Mouse (Mus musculus) limb, embryonic 11.5 days (tissue): ENCODE data around the gene Arl5a. TPM values are rescaled to one million over a fixed set of nuclear protein-coding genes. Genes with fewer than 3 reads are reported as not detected.

Source experiments
- ATAC-seq: fragments of 200-750 bp; cut with Nextera tagmentation; 2 replicates; pipeline ENCODE4 v1.8.0; 2017; ENCODE audit warnings: low read depth; ENCODE audit not compliant: insufficient number of reproducible peaks, low FRiP score, low TSS enrichment
- DNase-seq: peaks from one replicate; pipeline ENCODE4 v3.0.0-alpha.2; 2015; ENCODE audit warnings: low spot score
- H3K27ac ChIP-seq: fragments of 300-500 bp; sonication (generic); replicated peaks from 2 replicates; pipeline ENCODE4 v1.5.1; 2014; ENCODE audit warnings: low read depth, mild to moderate bottlenecking, low read length
- H3K27me3 ChIP-seq: fragments of 300-500 bp; sonication (generic); 2 replicates; pipeline ENCODE4 v1.6.1; 2014; ENCODE audit warnings: mild to moderate bottlenecking, low read length, mixed read lengths; ENCODE audit not compliant: control insufficient read depth, insufficient read depth
- H3K36me3 ChIP-seq: fragments of 300-500 bp; sonication (generic); 2 replicates; pipeline ENCODE4 v1.6.1; 2014; ENCODE audit warnings: mild to moderate bottlenecking, low read length, moderate library complexity, mixed read lengths; ENCODE audit not compliant: control insufficient read depth, insufficient read depth
- H3K4me1 ChIP-seq: fragments of 300-500 bp; sonication (generic); 2 replicates; pipeline ENCODE4 v1.6.1; 2014; ENCODE audit warnings: low read length, mixed read lengths; ENCODE audit not compliant: control insufficient read depth, insufficient read depth
- H3K4me2 ChIP-seq: fragments of 300-500 bp; sonication (generic); 2 replicates; pipeline ENCODE4 v1.6.1; 2014; ENCODE audit warnings: low read depth, mild to moderate bottlenecking, moderate library complexity; ENCODE audit not compliant: severe bottlenecking
- H3K4me3 ChIP-seq: fragments of 300-500 bp; sonication (generic); 2 replicates; pipeline ENCODE4 v1.5.1; 2014; ENCODE audit warnings: low read depth, low read length
- H3K9ac ChIP-seq: fragments of 300-500 bp; sonication (generic); 2 replicates; pipeline ENCODE4 v1.6.1; 2014; ENCODE audit warnings: mild to moderate bottlenecking, low read length
- H3K9me3 ChIP-seq: fragments of 300-500 bp; sonication (generic); 2 replicates; pipeline ENCODE4 v1.6.1; 2016; ENCODE audit warnings: low read length; ENCODE audit not compliant: control insufficient read depth
- WGBS: fragments of 180-500 bp; shearing (Covaris S2); extraction: QIAGEN DNeasy Blood & Tissue Kit; methylation state at CpG from one replicate; pipeline ENCODE4 v1.1.7; 2014; 5-methylcytosine and 5-hydroxymethylcytosine counted together
- polyA plus RNA-seq: library from polyadenylated mRNA; unstranded; fragments of >200 nt; fragmentation: Nextera tagmentation; extraction: Ambion mirVana; gene quantifications from 2 replicates; pipeline ENCODE4 v1.2.1, GENCODE M21; 2014

The Arl5a gene
- polyA plus RNA-seq = 76.9 and 82.5 TPM in 2 replicates

DNA sequence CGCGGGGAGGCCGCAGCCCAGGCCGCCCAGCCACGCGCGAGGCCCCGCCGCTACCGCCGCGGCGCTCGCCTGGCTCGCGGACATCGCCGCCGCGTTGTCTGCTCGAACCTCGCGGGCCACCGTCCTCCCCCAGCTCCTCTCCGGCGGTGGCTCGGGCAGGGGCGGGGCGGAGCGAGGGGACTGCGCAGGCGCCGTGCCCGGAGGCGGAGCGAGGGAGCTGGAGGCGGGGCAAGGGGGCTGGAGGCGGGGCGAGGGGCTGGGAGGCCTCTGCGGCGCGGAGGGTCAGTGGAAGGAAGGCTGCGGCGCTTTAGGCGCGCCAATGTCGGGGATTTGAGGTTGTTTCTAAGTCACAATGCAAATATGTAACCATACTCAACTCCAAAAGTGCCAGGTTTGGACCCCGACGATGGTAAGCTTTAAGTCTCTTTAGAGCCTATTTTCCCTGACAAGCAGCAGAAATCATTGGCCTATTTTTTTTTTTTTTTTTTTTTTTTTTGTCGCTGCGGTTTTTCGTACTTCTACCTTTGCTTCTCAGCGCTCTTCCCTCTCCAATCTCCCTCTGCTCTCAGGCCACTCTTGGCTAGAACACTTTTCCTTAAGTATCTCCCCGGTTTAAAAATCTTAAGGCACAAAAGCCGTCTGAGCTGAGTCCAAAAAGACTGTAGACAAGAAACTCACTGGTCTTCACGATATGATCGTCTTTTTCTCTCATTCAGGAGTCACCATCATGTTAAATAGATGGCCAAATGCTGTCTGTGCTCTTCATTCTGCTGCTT, at the start of gene Arl5a:
Arl5a (minus strand) TSS at position 155 of the 776 bp plus-strand sequence.
- ATAC-seq (peak; percentile 96), DNase-seq (peak; percentile 97)
- H3K4me3 ChIP-seq = peak within 1 kb of the TSS; percentile 96
- no peaks in the 10 kb centered on the region for H3K9me3 ChIP-seq
- peak within 1 kb of the TSS; percentile 98 for H3K9ac ChIP-seq
- WGBS = under 1% methylated on average over 27 of the region's 57 CpGs
- H3K36me3 ChIP-seq = no peaks in the 10 kb centered on the region
- peaks cover 7% of the 10 kb centered on the region; the same call in 1 of the 2 replicates for H3K4me1 ChIP-seq
- no peaks in the 10 kb centered on the region for H3K27me3 ChIP-seq
- peak within 1 kb of the TSS; percentile 54 for H3K4me2 ChIP-seq
- H3K27ac ChIP-seq = peak within 1 kb of the TSS; percentile 82

DNA sequence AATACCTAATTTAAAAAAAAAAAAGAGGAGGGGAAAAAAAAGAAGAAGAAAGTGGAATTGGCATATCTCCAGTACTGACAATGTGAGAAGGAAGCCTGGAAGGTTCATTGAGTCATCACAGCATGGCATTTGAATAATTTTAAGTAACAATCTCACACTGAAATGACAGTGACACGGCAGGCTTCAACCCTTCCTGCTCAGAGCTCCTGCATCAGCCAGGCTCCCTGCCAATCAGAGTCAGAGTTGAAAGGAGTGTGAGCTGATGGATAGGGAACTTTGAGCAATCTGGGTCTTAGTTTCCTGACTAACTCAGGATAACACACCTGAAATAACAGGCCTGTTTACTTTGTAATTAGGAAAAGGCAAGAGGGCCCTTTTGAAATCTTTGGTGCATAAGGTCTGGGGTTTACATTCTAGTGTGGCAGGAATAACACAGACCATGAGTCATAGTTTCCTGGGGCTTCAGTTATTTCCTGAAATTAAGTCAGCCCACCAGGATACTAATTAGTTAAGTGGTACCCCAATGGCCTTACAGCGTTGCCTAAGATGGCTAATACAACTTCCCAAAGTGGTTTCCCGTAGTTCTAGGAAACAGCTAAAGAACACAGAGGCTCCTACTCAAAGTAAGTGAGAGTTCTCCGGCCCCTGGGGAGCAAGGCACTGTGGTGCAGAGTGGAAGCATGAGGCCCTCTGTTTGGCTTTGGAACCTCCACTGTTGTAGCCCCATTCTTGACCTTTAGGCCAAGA, 47.0 kb upstream of the Arl5a start:
- DNase-seq (peak; percentile 37), ATAC-seq (peak; percentile 65; the same call in 1 of the 2 replicates)
- Histone ChIP-seq H3K9me3 (no peaks in the 10 kb centered on the region), H3K4me1 (no peaks in the 10 kb centered on the region), H3K27me3 (no peaks in the 10 kb centered on the region), H3K9ac (no peak overlapping the region), H3K4me3 (no peak overlapping the region), H3K27ac (no peak overlapping the region), H3K4me2 (no peak overlapping the region), H3K36me3 (no peaks in the 10 kb centered on the region)
- WGBS = 17% methylated on average over 4 of the region's 4 CpGs

DNA sequence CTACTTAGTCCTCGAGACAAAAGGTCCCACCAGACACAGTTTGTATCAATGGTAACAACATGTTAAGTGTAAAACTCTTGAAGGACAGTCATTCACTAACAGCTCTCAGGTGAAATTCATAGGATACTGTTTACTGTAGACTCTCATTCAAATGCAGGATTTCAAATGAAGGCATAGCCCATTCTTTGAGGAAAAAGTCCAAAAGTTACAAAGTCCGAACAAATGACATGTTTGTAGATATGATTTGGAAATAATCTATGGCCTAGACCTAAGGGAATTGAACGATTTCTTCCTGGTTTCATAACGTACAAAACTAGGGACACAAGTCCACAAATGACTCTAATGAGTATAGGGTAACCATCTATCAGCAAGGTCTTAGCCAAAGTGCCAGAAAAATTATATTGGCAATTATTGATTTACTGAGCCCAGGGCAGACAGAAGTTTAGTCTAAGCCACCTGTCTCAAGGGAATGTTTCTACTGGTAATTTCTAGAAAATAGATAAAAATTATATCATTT, 45.4 kb upstream of the Arl5a start:
- Histone ChIP-seq H3K4me1 (no peaks in the 10 kb centered on the region), H3K4me2 (no peak overlapping the region), H3K27me3 (no peaks in the 10 kb centered on the region), H3K27ac (no peak overlapping the region), H3K9ac (no peak overlapping the region), H3K36me3 (no peaks in the 10 kb centered on the region), H3K4me3 (no peak overlapping the region), H3K9me3 (no peaks in the 10 kb centered on the region)
- 87% methylated on average over 4 of the region's 4 CpGs for WGBS
- ATAC-seq (no peak), DNase-seq (no peak)

DNA sequence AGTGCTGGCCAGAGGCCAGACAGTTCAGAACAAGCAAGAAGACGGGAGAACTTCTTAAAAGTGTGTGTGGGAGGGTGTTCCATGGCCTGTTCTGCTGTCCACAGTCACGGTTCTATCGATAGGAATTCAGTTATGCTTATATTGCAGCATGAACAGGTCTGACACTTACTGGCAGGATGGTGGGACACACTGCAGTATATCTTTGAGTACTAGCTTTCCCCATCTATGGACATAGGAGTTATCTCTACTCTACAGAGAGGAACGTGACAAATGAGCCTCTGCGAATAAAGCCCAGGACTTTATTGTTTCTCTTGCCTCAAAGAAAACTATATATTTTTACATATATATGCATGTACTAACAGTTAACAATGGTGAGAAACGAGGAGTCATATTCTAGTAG, 42.9 kb upstream of the Arl5a start:
- DNase-seq = no peak
- no peak for ATAC-seq
- Histone ChIP-seq H3K4me2 (no peak overlapping the region), H3K27ac (no peak overlapping the region), H3K27me3 (no peaks in the 10 kb centered on the region), H3K36me3 (no peaks in the 10 kb centered on the region), H3K9me3 (no peaks in the 10 kb centered on the region), H3K9ac (no peak overlapping the region), H3K4me1 (no peaks in the 10 kb centered on the region), H3K4me3 (no peak overlapping the region)
- WGBS = 87% methylated on average over 6 of the region's 6 CpGs

DNA sequence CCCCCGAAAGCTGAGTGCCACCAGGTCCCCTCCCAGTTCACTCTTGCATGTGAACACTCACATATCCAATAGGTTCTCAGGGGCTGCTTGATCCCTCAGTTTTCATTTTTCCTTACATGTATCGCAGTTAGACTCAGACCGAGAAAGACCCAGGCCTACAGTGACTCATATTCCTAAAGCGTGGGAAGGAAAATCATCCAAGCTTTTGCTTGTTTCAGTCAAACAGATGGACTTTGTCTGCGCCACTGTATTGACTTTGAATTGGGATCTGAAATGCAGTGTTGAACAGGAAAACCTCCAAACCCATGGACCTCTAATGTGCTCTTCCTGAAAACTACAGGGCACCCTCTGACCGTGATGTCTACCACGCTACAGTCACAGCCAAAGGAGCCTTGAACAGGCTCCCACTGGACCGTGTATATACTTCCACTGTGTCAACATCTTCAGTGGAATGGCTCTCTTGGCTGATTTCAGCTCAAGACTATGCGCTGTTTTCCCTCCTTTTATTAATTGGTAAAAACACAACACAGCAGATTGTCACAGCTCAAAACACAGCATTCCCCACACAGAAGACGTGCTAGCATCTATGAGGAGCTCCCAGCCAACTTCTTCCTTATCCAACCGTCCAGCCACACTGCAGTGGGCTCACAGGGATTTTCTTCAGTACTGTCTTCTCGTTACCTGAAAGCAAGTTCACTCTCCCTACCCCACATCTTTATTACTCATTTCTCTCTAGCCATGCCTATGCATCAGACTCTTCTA, 36.7 kb upstream of the Arl5a start:
- Histone ChIP-seq H3K4me1 (no peaks in the 10 kb centered on the region), H3K9me3 (no peaks in the 10 kb centered on the region), H3K36me3 (no peaks in the 10 kb centered on the region), H3K9ac (no peak overlapping the region), H3K27me3 (no peaks in the 10 kb centered on the region), H3K4me3 (no peak overlapping the region), H3K4me2 (no peak overlapping the region), H3K27ac (no peak overlapping the region)
- DNase-seq = no peak
- 92% methylated on average over 12 of the region's 12 CpGs for WGBS
- ATAC-seq = no peak

DNA sequence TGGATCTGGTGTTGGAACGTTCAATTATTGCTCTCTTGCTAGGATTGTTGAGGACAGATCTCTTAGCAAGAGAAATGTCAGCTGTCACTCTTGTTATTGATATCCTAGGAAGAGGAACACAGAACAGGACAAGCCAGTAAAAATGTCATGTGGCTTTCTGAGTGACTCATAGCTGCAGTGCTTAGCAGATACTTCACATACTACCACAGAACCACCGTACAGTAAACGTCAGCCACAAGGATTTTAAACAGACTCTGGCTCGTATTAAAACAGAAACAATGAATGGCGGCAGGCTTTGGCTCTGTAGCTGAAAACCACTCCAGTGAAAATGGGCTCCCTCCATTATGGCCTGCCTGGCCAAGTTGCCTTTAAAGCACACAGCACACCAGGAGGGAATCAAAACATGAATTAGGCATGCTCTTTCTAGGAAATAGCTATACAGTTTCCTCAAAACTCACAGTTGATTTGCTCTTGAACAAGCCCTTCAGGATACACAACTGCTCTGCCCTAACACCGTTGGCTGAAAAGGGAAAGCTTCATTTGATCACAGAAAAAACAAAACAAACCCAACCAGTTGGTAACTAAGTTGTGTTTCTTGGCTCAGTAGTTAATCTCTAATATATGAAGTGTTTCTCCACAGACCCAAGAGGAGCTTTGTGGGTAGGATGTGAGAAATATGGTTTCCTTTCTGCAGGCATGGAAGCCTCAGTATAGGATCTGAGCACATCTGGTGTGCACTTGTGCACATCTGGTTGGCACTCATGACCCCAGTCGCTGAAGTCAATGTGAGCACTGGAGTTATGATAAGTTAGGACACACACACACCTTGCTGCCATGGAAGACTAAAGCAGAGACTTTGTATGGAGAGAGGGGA, 31.1 kb upstream of the Arl5a start:
- Histone ChIP-seq H3K9me3 (no peaks in the 10 kb centered on the region), H3K4me1 (no peaks in the 10 kb centered on the region), H3K4me3 (no peak overlapping the region), H3K27me3 (no peaks in the 10 kb centered on the region), H3K9ac (no peak overlapping the region), H3K36me3 (no peaks in the 10 kb centered on the region), H3K27ac (no peak overlapping the region), H3K4me2 (no peak overlapping the region)
- DNase-seq = no peak
- ATAC-seq = no peak
- 72% methylated on average over 7 of the region's 7 CpGs for WGBS

DNA sequence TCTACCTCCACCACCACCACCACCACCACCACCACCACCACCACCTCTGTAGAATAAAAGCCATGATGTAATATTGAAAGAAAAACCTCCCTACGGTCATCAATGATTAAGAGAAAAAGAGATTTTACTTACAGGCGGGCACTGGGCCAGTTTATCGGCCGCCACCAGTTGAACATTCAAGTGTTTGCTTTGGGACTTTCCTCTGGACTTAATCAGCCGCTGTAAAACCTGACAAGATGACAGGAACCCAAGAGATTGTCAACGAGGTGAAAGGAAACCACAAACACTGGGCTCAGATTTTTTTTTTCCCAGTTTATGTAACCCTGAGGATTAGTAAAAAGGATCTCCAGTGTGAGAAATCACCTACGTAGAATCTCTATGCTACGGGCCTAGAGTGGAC, 25.1 kb upstream of the Arl5a start:
- DNase-seq (no peak), ATAC-seq (no peak)
- H3K4me2 ChIP-seq = no peak overlapping the region
- H3K27ac ChIP-seq = no peak overlapping the region
- WGBS = 83% methylated on average over 8 of the region's 8 CpGs
- no peak overlapping the region for H3K4me3 ChIP-seq
- H3K9ac ChIP-seq = no peak overlapping the region
- no peaks in the 10 kb centered on the region for H3K27me3 ChIP-seq
- H3K9me3 ChIP-seq = no peaks in the 10 kb centered on the region
- H3K4me1 ChIP-seq = no peaks in the 10 kb centered on the region
- H3K36me3 ChIP-seq = no peaks in the 10 kb centered on the region
